Mouse (Mus musculus): Measurements from ENCODE around the gene Zfp691.

Gene Zfp691

DNA sequence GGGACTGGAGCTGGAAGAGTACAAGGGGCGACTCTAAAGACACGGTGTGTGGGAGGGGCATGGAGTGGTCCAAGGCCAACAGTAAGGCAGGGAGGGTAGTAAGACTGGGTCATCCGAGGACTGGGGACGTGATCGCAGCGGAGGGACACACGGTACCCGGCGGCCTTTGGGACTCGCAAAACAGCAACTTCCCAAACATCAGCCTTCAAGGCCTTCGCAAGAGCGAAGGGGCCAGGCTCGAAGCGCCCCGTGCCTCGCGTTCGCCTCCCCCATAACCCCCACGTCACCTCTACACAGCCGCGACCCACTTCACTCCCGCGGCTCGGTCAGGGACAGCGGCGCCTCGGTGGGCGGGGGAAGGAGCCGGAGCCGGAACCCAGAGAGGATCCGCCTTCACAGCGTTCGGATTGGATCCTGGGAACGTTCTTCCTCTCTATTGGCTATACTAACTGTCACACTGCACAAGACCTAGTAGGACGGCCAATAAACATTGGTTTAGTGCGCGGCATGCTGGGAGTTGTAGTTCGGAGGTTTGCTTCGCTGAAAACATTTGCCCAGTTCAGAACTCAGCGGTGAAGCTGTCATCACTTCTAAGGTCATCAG is at the start of gene Zfp691:
TSS of gene Zfp691 (minus strand) at position 345 of the 603 bp plus-strand sequence.
- in situ Hi-C loops (cut with MboI; ENCODE audit: unreplicated experiment in 2 of 2) = no loop called here

DNA sequence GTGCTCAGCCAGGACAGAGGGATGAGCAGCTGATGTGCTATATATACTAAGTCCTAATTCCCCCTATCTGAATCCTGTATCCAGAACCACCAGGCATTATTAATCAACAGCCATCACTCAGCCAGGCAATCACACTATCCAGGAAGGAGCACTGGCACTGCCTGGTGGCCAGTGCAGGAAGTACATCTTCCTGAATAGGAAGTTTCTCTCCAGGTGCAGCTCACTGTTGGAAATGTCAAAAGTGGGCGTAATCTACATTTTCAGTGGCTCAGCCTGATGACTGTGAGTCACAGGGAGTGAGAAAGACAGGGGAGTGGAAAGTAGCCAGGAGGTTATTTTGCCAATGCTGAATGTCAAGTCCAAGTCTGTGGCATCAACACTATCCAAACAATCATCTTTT is 49.7 kb upstream of the Zfp691 start:
- in situ Hi-C loops (cut with MboI; ENCODE audit: unreplicated experiment in 2 of 2) = no loop called here

DNA sequence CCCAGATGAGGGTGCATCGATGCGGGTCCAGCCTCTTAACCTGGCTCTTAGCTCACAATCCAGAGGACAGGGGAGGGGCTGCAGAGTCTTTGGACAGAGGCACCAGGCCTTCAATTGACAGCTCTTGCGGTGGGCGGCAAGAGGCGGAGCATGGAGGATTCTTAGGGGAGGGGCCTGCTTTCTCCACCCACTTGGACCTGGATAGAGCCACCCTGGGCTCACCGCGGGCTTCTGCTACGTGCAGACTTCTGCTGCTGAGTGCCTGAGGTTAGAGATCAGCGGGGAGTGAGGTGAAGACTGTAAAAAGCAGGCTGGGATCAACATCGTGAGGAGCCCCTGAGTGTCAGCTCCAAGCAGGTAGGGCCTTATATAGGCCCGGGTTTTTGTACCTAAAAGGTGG is 44.2 kb upstream of the Zfp691 start, which contains the start of gene Tmem269:
TSS of gene Tmem269 (minus strand) at position 49 of the 400 bp plus-strand sequence.
- in situ Hi-C loops (cut with MboI; ENCODE audit: unreplicated experiment in 2 of 2) = no loop called here

DNA sequence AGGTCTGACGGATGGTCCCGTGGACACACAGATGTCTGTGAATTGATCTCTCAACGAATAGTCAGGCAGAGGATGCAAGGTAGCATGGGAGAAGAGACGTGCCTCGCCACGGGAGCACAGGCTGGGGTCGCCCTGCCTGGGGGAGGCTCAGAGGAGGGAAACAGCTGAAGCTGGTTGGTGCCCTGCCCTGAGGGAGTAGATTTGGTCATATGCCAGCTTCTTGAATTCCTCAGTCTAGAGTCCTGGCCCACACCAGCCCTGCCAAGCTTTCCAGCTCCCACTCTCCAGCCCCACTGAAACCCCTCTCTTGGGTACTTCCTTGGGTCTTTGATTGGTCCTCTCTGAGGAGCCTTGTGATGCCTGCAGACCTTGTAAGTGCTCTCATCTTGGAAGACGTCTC is 42.7 kb upstream of the Zfp691 start:
- in situ Hi-C loops (cut with MboI; ENCODE audit: unreplicated experiment in 2 of 2) = no loop called here

DNA sequence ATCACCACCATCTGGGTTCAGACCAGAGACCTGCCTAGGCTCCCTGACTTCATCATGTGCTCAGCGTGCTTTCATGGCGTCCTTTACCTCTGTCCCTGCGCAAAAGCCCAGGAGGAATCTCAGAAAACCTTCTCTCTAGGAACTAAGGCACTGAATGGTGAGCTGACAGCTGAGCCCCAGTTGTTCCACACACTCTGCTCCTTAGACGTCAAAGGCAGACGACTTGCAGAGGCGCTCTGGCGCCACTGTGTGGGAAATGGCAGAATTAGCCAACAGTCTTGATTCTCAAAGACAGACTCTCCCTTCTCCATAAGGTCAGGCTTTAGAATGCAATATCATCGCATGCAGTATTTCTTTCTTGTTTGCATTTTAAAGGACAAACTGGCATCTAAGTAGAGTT is 30.7 kb upstream of the Zfp691 start:
- in situ Hi-C loops (cut with MboI; ENCODE audit: unreplicated experiment in 2 of 2) = loop anchor here in 1 of 2 experiments (5.0 to 10.0 kb wide), 3 partner anchors 47 to 560 kb away; no protein-coding TSS in a partner anchor

DNA sequence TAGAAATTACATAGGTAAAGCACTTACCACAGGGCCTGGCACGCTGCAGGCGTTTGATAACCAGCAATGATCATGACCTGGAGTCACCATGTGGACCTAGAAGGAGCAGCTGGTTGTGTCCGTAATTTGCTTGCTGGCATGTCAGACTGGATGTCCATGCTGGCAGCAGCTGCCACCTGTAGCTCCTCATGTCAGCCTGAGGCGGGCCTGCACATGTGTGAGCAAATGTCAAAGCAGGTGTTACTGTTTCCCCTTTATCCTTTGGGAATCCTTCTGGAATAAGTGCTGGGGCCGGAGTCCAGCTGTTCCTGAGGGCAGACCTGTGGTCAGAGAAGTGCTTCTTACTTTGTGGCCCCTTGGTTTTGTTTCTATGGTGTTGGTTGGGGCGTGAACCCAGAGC is 24.1 kb upstream of the Zfp691 start:
- in situ Hi-C loops (cut with MboI; ENCODE audit: unreplicated experiment in 2 of 2) = loop anchor here in 1 of 2 experiments (25.0 kb wide), 1 partner anchor 786 kb away; the partner anchor contains the start of genes Med8 and Szt2

DNA sequence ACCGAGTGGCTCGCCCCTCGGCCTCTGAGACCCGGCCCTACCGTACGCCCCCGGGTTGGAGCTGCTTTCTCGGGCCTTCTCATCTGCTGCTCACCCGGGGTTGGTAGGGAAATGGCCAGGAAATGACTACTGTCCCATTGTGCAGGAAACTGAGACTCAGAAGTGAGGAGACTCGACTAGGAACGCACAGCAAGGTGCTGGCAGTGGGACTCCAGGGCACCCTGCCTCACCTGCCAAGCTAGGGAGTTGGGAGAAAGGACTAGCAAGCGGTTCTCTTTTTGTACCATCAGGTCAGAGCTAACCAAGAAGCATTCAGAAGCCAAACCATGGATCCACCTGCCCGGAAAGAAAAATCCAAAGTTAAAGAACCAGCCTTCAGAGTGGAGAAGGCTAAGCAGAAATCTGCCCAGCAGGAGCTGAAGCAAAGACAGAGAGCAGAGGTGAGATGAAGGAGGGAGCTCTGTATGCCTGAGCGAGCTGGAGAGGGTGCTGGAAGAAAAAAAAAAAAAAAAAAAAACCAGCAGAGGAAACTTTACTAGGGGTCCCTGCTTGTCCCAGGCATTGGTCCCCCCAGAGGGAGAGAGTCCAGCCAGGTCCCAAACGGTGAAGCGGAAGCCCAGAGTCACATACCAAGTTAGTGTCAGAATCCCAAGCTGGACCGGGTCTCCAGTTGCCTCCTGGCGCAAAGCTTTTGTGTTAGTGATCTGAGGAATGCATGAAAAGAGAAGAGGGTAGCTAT is 21.8 kb upstream of the Zfp691 start:
- in situ Hi-C loops (cut with MboI; ENCODE audit: unreplicated experiment in 2 of 2) = loop anchor here in 1 of 2 experiments (25.0 kb wide), 1 partner anchor 783 kb away; the partner anchor contains the start of genes Med8 and Szt2

DNA sequence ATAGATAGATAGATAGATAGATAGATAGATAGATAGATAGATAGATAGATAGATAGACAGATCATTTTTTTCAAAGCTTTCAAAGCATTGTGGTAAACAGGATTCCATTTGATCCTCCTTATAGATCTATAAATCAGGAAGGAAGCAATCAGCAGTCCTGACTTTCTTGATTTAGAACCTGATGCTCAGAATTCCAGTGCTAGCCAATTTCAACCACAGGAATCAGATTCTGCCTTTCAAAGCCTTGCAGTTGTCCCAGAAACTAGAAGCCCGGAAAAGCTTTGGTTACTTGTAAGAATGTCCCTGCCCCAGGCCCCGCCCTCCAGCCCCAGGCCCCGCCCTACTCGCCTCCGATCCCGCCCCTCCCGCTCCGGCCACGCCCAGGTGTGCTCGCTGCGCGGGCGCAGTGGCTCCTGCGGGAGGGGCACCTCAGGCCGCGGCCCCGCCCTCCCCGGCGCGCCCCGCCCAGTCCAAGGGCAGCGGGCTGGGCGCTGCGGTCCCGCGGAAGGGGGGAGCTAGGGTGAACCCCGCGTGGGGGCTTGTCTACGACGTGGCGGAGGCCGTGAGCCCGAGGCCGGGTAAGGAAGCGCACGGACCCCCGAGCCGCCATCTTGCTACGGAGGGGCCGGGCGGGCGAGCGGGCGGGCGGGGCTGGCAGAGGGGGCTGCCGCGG is 21.1 kb upstream of the Zfp691 start, which contains the start of gene Svbp:
TSS of gene Svbp (plus strand) at position 398 of the 673 bp plus-strand sequence.
- in situ Hi-C loops (cut with MboI; ENCODE audit: unreplicated experiment in 2 of 2) = loop anchor here in 1 of 2 experiments (25.0 kb wide), 1 partner anchor 783 kb away; the partner anchor contains the start of genes Med8 and Szt2

DNA sequence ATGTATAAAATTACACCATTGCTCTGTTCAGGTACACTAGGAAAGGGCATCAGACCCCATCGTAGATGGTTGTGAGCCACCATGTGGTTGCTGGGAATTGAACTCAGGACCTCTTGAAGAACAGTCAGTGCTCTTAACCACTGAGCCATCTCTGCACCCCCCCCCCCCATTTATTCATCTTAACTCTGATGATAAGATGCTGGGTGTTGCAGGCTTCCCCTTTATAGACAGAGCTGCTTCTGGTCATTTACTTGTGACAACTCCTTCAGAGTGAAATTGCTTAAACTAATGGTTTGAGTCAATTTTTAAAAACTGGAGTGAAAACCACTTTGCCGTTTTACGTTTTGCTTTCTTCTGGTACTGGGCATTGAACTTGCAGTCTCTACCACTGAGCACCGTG is 18.8 kb upstream of the Zfp691 start:
- in situ Hi-C loops (cut with MboI; ENCODE audit: unreplicated experiment in 2 of 2) = loop anchor here in 1 of 2 experiments (25.0 kb wide), 1 partner anchor 780 kb away; the partner anchor contains the start of genes Med8 and Szt2

DNA sequence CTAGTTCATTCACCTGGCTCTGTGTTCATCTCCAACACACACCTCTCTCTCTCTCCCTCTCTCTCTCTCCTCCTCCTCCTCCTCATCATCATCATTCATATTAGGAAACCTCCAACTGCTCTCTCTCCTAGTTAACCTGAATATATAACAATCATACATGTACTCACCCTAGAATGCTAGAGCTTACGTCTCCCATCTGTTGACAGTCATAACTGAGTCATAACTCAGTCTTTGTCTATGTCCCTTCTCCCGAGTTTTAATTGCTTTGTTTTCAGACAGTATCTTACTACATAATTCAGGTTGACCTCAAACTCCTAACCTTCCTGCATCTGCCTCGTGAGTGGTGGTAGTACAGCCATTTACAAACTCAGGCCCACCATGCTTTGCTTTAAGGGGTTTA is 17.3 kb upstream of the Zfp691 start:
- in situ Hi-C loops (cut with MboI; ENCODE audit: unreplicated experiment in 2 of 2) = loop anchor here in 1 of 2 experiments (25.0 kb wide), 1 partner anchor 779 kb away; the partner anchor contains the start of genes Med8 and Szt2

DNA sequence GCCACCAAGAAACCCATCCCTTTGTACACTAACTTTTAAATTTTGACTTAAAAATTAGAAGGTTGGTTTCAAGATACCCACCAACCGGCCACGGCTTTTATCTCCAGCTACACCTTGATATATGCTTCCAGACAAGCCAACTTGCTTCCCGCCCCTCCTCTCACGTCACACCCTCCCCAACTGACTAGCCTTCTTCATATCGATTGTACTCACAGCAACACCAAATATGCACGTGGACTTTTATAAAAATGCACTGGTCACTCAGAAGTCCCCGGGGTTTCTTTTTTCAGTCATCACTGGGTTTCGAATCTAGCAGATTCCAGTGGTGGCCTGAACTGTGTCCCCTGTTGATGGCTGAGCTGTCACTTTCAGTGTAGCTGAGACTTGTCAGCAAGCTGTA is 16.6 kb upstream of the Zfp691 start:
- in situ Hi-C loops (cut with MboI; ENCODE audit: unreplicated experiment in 2 of 2) = loop anchor here in 1 of 2 experiments (25.0 kb wide), 1 partner anchor 778 kb away; the partner anchor contains the start of genes Med8 and Szt2

DNA sequence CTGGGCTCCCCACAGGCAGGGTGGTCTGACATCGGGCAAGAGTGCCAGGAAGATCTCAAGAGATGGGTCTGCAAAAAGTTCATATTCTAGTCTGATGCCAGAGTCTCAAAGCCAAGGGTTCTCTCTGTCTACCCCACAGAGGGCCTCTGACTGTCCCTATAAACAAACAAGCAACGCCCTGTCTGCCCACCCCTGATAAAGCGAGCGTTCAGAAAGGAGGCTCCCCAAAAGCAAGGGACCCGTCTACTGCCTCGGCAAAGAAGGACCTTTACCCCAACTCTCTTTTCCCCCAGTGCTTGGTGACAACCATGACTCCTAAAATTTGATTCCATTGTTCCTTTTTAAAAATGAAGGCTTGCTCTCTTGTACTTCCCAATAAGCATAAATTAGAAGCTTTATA is 15.9 kb upstream of the Zfp691 start, which contains the start of gene Ermap:
TSS of gene Ermap (minus strand) at position 148 of the 400 bp plus-strand sequence.
- in situ Hi-C loops (cut with MboI; ENCODE audit: unreplicated experiment in 2 of 2) = loop anchor here in 1 of 2 experiments (25.0 kb wide), 1 partner anchor 778 kb away; the partner anchor contains the start of genes Med8 and Szt2

DNA sequence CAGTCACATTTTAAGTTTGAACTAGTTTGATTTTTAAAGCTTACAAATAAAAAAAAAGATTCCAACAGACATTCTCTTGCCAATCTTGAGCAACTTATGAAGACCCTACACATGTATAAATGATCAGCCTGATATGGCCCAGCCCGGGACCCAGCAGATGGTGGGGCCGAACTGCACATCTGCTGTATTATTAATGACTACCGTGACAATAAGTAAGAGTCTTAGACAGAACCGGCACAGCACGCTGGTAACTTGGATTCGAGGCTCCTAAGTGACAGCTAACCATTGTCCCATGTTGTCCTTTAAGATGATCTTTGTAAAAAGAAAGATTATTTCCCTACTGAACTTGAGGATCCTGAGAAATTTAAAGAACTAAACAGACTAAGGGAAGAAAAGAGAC is 15.4 kb upstream of the Zfp691 start:
- in situ Hi-C loops (cut with MboI; ENCODE audit: unreplicated experiment in 2 of 2) = loop anchor here in 1 of 2 experiments (25.0 kb wide), 1 partner anchor 777 kb away; the partner anchor contains the start of genes Med8 and Szt2

DNA sequence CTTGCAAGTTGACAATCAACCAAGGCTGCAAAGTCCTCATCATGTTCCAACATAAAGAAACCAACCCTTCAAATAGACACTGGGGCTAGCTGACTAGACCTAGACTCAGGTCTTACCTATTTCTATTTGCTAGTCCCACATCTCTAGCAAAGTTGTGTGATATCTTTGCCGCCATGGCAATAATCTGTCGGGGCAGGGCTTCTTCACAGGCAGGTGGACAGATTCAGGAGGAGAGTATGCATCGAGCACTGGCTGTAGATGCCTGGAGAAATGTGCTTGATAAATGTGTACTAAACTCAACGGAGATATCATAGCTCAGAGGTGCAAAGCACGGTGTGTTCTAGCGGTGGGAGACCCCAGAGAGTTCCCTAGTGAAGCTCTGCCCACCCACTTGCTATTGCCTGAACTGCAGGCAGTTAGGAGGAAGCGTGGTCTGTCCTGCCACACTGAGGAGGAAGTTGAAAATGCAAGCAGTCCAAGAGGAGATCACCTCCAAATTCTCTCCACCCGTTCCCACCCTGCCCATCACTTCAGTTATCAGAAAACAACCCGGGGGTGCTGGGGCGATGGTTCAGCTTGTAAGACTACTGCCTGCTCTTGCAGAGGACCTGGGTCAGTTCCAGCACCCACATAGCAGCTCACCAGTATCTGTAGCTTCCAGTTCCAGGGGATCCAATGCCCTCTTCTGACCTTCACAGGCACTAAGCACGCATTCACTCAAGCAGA is 14.2 kb upstream of the Zfp691 start:
- in situ Hi-C loops (cut with MboI; ENCODE audit: unreplicated experiment in 2 of 2) = loop anchor here in 1 of 2 experiments (25.0 kb wide), 1 partner anchor 776 kb away; the partner anchor contains the start of genes Med8 and Szt2

DNA sequence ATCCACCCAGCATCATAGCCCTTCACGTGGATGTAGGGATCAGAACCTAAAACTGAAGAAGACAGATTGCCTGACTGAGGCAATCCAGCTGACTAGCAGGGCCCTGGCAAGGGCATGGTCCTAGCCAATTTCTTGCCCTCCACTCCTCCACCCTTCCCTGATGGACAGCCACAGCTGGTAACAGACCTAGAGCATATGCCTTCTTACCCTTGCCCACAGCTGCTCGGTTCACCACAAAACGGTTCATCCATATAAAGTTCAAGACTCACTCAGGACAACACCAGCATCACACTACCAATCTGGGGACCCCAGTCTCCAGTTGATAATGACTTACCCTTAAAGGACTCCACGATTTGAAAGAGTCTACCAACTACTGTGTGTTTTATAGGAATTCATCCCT is 11.8 kb upstream of the Zfp691 start:
- in situ Hi-C loops (cut with MboI; ENCODE audit: unreplicated experiment in 2 of 2) = loop anchor here in 1 of 2 experiments (25.0 kb wide), 1 partner anchor 773 kb away; the partner anchor contains the start of genes Med8 and Szt2

DNA sequence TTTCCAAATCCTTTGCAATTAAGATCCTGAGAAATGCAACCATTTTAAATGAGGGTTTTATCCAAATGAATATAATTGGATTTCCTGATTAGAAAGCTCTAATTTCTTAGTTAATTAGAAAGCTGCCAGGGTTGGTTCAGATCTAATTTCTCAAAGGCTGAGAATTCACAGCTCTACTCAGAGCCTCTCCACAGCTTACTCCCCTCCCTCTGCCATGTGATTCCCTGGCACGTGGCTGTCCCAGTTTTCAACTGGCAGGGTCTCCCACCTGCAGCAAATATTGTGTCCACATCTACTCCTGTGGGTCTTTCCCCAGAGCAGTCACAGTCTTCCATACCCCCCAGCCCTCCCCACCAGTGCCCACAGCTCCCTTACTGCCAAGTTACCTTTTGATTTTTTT is 9.5 kb upstream of the Zfp691 start:
- in situ Hi-C loops (cut with MboI; ENCODE audit: unreplicated experiment in 2 of 2) = loop anchor here in 1 of 2 experiments (25.0 kb wide), 1 partner anchor 771 kb away; the partner anchor contains the start of genes Med8 and Szt2

DNA sequence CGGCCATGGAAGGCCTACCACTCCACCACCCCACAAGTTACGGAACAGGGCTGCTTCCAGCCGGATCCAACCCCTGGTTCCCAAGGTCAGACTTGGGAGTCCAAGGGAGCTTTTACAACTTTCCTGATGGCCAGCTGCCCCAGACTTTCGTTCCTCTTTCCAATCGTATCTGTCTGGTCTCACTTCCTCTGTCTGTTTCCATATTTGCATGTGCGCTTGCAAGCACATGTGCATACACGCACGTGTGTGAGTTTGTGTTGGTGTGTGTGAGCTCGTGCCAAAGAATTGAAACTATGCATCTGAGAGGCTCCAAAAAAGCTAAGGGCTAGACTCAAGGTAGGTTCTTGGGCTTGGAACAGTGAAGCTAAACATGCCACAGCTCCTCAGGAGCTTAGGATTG is 7.5 kb upstream of the Zfp691 start:
- in situ Hi-C loops (cut with MboI; ENCODE audit: unreplicated experiment in 2 of 2) = loop anchor here in 1 of 2 experiments (25.0 kb wide), 1 partner anchor 769 kb away; the partner anchor contains the start of genes Med8 and Szt2

DNA sequence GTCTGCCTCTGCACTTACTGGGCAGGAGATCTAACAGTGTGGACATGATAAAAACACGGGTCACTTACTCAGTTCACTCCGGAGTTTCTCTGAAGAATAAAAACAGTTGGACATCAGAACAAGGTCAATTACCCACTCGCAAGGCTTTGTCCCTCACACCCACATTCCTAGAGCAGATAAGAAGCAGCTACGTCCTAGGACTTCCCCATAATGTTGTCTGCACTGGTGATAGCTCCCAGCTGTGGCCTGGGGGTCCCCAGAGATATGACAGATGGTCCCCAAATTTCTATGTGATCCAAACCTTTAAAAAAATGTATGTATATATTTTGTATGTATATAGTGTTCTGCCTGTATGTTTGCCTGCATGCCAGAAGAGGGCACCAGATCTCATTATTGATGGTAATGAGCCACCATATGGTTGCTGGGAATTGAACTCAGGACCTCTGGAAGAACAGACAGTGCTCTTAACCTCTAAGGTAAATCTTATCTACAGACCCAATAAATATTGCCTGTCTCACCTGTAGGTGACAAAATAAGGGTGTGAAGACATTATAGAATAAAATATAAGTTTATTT is 6.2 kb upstream of the Zfp691 start:
- in situ Hi-C loops (cut with MboI; ENCODE audit: unreplicated experiment in 2 of 2) = loop anchor here in 1 of 2 experiments (25.0 kb wide), 1 partner anchor 768 kb away; the partner anchor contains the start of genes Med8 and Szt2

DNA sequence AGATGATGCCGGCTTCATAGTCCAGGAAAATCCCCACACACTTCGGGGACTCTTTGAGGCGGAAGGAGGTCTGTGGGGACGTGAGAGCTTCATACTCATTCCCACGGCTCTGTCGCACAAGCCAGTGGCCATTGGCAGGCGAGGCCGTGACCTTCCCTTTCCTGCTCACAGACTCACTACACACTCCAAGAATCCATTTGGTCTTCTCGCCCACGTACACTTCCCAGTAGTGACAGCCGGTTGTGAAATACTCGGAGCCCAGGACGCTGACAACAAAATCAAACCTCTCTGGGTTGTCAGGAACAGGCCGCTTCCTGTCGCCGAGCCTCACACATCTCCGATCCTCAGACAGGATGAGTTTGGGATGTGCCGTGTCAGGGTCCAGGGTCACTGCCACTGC is 4.3 kb upstream of the Zfp691 start:
- in situ Hi-C loops (cut with MboI; ENCODE audit: unreplicated experiment in 2 of 2) = loop anchor here in 1 of 2 experiments (25.0 kb wide), 1 partner anchor 766 kb away; the partner anchor contains the start of genes Med8 and Szt2
